In the genomic region with DNA sequence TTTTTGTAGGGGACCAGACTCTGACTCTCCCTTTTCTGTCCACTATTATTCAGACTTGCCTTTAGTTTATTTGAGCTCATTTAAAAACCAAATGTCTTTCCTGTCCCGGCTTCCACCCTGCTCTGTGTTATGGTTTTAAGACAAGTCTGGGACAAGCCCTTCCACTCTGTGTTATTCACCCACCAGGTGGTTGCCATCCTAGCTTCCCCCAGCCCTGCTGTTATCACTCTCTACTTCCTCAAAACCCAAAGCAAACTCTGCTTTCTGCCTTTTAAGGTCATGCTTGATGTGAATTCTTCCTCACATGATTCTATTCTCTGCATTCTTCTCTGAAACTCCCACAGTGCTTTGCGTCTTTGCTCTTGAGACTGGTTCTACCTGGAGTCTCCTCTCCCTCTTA, we compare ENCODE assay signal across 26 mouse cellular contexts.
DNase-seq lines count a peak whose midpoint lies in the region; ATAC-seq lines count a peak whose summit lies in the region.
"Had no signal": no experiment of that assay in that cellular context is flagged by ENCODE, and none has a peak within 500 bp of the region (broad histone marks: within the 10 kb centered on the region; RNA-seq: fewer than 3 reads in every experiment).

No protein-coding gene starts in this region.

- ATAC-seq in common myeloid progenitor, adult 5-6 weeks (replicated peaks; ENCODE audit: low read depth, poor library complexity, severe bottlenecking), result peak; percentile 70
- no peak for ATAC-seq in erythroid progenitor cell, adult 5-6 weeks (replicated peaks; ENCODE audit: low FRiP score, poor library complexity, severe bottlenecking)
- ATAC-seq: forebrain, embryonic 14.5 days; hindbrain, postnatal 0 days; intestine, embryonic 15.5 days; liver, embryonic 12.5 days; lung, postnatal 0 days; Patski had no signal

- DNase-seq in B cell, adult 2 months, result peak; percentile 12 to 13
- peak; percentile 9 for DNase-seq in ES-CJ7 (ENCODE audit: low read depth, low spot score)
- peak; percentile 12 for DNase-seq in splenic B cell, adult 2 months (ENCODE audit: low read depth, low spot score)
- DNase-seq in urinary bladder, postnatal 36 days (ENCODE audit: low spot score in 2 of 2), result no peak
- no peak for DNase-seq in neural tube, embryonic 10.5 days (ENCODE audit: extremely low spot score, low spot score)
- DNase-seq: adrenal gland, postnatal 36 days; cerebellum, adult 8-10 months; cerebellum, postnatal 25 days; gastrocnemius, postnatal 25 days; heart, adult 2 months; kidney, adult 2 months; kidney, postnatal 4 days; left cerebral cortex, postnatal 4 days; lung, adult 18-20 months; lung, postnatal 4 days; thymus, postnatal 4 days had no signal

- H3K36me3 ChIP-seq in splenic B cell, adult 2 months (ENCODE audit: control insufficient read depth, insufficient read depth, low read length, poor library complexity, severe bottlenecking), result no peaks in the 10 kb centered on the region
- H3K36me3 ChIP-seq: heart, embryonic 12.5 days; intestine, embryonic 15.5 days; liver, embryonic 12.5 days; neural tube, embryonic 13.5 days had no signal

- no peaks in the 10 kb centered on the region for H3K27me3 ChIP-seq in splenic B cell, adult 2 months (ENCODE audit: control insufficient read depth, insufficient read depth, low read length, poor library complexity, severe bottlenecking)
- H3K27me3 ChIP-seq: heart, embryonic 12.5 days; intestine, embryonic 15.5 days; liver, embryonic 12.5 days; neural tube, embryonic 13.5 days had no signal

Comparison
In these comparisons a context has a peak if more than half of its experiments do, and no peak if none do; other contexts are left out.
1. DNase-seq: peak in B cell, adult 2 months (2 of 2), ES-CJ7 (single experiment) and splenic B cell, adult 2 months (single experiment); none in urinary bladder, postnatal 36 days (0 of 2) and neural tube, embryonic 10.5 days (single experiment).